Mouse (Mus musculus): ENCODE data around the gene 4930442H23Rik. TPM values are rescaled to one million over a fixed set of nuclear protein-coding genes. Genes with fewer than 3 reads are reported as not detected.

4930442H23Rik gene
- polyA plus RNA-seq, 1 experiment from 2014 or later: not detected

DNA sequence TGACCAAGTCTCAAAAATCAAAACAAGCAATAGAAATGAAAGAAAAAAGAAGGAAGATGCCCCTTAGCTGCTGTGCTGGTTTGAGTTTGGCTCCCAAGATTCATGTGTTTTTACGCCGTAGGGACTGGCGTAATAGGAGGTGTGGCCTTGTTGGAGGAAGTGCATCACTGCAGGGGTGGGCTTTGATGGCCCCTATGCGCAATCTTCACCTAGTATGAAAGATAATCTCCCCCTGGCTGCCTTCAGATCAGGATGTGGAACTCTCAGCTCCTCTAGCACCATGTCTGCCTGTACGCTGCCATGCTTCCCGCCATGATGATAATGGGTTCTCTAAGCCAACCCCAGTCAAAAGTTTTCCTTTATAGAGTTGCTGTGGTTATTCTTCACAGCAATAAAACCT, 32.6 kb upstream of the 4930442H23Rik start:
- no peaks in the 10 kb centered on the region for H3K4me1 ChIP-seq (replicated peaks; ENCODE audit: insufficient read depth, low read length)
- ATAC-seq (replicated peaks; ENCODE audit: low FRiP score, low read depth) (no peak), DNase-seq (ENCODE audit: low spot score) (no peak)
- no peak overlapping the region for H3K4me2 ChIP-seq (ENCODE audit: low read length)
- no peaks in the 10 kb centered on the region for H3K36me3 ChIP-seq (ENCODE audit: insufficient read depth, low read length)
- H3K4me3 ChIP-seq (replicated peaks; ENCODE audit: low read depth, low read length): no peak overlapping the region
- no peaks in the 10 kb centered on the region for H3K27me3 ChIP-seq (ENCODE audit: insufficient read depth, low read length)
- no peak for TF ChIP-seq CTCF (IDR thresholded peaks at IDR 0.05; ENCODE audit: low read depth)
- no peaks in the 10 kb centered on the region for H3K9me3 ChIP-seq (replicated peaks; ENCODE audit: low read length)
- H3K9ac ChIP-seq (ENCODE audit: low read depth, low read length): no peak overlapping the region
- no peak overlapping the region for H3K27ac ChIP-seq
- WGBS: 90% methylated on average over 6 of the region's 6 CpGs

DNA sequence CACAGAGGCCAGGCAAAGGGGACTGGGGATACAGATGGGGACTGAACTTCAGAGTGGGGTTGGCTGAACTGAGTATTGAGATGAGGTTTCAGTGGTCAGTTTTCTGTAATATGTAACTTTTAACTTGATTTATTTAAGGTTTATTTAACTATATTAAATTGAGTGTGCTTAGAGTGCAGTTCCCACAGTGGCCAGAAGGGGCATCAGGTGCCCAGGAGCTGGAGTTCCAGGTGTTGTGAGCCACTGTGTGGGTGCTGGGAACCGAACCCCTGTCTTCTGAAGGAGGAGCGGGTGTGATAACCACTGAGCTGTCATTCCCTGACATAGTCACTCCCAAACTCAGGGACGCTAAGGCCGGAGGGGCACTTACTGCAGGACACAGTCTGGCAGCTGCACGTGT, 26.5 kb upstream of the 4930442H23Rik start:
- ATAC-seq (replicated peaks; ENCODE audit: low FRiP score, low read depth): no peak
- Histone ChIP-seq H3K4me3 (replicated peaks; ENCODE audit: low read depth, low read length) (no peak overlapping the region), H3K9ac (ENCODE audit: low read depth, low read length) (no peak overlapping the region), H3K4me2 (ENCODE audit: low read length) (no peak overlapping the region), H3K27ac (no peak overlapping the region), H3K9me3 (replicated peaks; ENCODE audit: low read length) (no peaks in the 10 kb centered on the region), H3K36me3 (ENCODE audit: insufficient read depth, low read length) (no peaks in the 10 kb centered on the region), H3K27me3 (ENCODE audit: insufficient read depth, low read length) (no peaks in the 10 kb centered on the region), H3K4me1 (replicated peaks; ENCODE audit: insufficient read depth, low read length) (no peaks in the 10 kb centered on the region)
- peak; percentile 40; the same call in 1 of the 2 replicates for TF ChIP-seq CTCF (IDR thresholded peaks at IDR 0.05; ENCODE audit: low read depth)
- DNase-seq (ENCODE audit: low spot score): no peak
- WGBS: over 99% methylated on average over 5 of the region's 5 CpGs

DNA sequence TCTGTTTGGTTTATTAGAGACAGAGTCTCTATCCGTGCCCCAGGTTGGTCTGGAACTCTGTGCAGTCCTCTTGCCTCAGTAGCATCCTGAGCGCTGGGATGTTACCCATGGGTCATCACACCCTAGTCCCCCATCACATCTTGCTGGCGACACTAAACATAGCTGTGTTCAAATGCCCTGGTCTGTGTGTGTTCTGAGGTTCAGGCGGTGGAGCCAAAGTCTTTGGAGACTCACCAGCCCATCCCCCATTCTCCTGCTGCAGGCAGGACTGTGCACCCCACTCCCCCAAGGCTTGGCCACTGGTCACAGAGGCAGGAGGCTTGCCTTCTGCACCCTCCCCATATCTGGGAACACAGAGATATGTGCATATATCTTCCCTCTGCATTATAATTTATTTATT, 20.5 kb upstream of the 4930442H23Rik start:
- H3K4me2 ChIP-seq (ENCODE audit: low read length): no peak overlapping the region
- no peaks in the 10 kb centered on the region for H3K4me1 ChIP-seq (replicated peaks; ENCODE audit: insufficient read depth, low read length)
- no peaks in the 10 kb centered on the region for H3K36me3 ChIP-seq (ENCODE audit: insufficient read depth, low read length)
- 68% methylated on average over 4 of the region's 4 CpGs for WGBS
- H3K27me3 ChIP-seq (ENCODE audit: insufficient read depth, low read length): no peaks in the 10 kb centered on the region
- DNase-seq (ENCODE audit: low spot score) (no peak), ATAC-seq (replicated peaks; ENCODE audit: low FRiP score, low read depth) (0 out of 2 replicates have a peak, but pooled peaks have one; percentile 2)
- H3K9ac ChIP-seq (ENCODE audit: low read depth, low read length): no peak overlapping the region
- H3K4me3 ChIP-seq (replicated peaks; ENCODE audit: low read depth, low read length): no peak overlapping the region
- no peaks in the 10 kb centered on the region for H3K9me3 ChIP-seq (replicated peaks; ENCODE audit: low read length)
- H3K27ac ChIP-seq: no peak overlapping the region
- TF ChIP-seq CTCF (IDR thresholded peaks at IDR 0.05; ENCODE audit: low read depth): no peak

DNA sequence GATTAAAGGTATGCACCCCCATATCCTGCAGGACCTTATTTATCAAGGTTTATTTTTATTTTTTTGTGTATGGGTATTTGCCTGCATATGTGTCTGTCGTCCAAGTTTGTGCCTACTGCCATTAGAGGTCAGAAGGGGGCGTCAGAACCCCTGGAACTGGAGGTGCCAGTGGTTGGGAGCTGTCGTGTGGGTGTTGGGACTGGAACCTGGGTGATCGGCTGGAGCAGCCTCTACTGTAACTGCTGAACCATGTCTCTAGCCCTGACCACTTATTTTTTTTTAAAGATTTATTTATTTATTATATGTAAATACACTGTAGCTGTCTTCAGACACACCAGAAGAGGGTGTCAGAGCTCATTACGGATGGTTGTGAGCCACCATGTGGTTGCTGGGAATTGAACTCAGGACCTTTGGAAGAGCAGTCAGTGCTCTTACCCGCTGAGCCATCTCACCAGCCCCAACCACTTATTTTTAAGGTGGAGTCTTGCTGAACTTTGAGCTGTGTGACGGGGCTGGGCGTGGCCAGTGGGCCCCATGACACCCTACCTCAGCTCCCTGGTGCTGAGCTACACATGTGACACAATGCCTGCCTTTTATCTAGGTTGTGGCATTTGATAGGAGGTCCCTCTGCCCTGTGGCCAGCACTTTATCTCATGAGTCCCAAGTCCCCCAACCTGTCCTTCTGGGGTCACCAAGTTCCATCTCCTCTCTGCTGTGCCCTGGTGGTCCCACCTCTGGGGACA, 19.5 kb upstream of the 4930442H23Rik start:
- Histone ChIP-seq H3K27me3 (ENCODE audit: insufficient read depth, low read length) (no peaks in the 10 kb centered on the region), H3K4me3 (replicated peaks; ENCODE audit: low read depth, low read length) (no peak overlapping the region), H3K4me2 (ENCODE audit: low read length) (no peak overlapping the region), H3K9me3 (replicated peaks; ENCODE audit: low read length) (no peaks in the 10 kb centered on the region), H3K36me3 (ENCODE audit: insufficient read depth, low read length) (no peaks in the 10 kb centered on the region), H3K27ac (no peak overlapping the region), H3K4me1 (replicated peaks; ENCODE audit: insufficient read depth, low read length) (no peaks in the 10 kb centered on the region), H3K9ac (ENCODE audit: low read depth, low read length) (no peak overlapping the region)
- DNase-seq (ENCODE audit: low spot score) (no peak), ATAC-seq (replicated peaks; ENCODE audit: low FRiP score, low read depth) (peak; percentile 35; the same call in 1 of the 2 replicates)
- WGBS: 66% methylated on average over 8 of the region's 8 CpGs
- no peak for TF ChIP-seq CTCF (IDR thresholded peaks at IDR 0.05; ENCODE audit: low read depth)

DNA sequence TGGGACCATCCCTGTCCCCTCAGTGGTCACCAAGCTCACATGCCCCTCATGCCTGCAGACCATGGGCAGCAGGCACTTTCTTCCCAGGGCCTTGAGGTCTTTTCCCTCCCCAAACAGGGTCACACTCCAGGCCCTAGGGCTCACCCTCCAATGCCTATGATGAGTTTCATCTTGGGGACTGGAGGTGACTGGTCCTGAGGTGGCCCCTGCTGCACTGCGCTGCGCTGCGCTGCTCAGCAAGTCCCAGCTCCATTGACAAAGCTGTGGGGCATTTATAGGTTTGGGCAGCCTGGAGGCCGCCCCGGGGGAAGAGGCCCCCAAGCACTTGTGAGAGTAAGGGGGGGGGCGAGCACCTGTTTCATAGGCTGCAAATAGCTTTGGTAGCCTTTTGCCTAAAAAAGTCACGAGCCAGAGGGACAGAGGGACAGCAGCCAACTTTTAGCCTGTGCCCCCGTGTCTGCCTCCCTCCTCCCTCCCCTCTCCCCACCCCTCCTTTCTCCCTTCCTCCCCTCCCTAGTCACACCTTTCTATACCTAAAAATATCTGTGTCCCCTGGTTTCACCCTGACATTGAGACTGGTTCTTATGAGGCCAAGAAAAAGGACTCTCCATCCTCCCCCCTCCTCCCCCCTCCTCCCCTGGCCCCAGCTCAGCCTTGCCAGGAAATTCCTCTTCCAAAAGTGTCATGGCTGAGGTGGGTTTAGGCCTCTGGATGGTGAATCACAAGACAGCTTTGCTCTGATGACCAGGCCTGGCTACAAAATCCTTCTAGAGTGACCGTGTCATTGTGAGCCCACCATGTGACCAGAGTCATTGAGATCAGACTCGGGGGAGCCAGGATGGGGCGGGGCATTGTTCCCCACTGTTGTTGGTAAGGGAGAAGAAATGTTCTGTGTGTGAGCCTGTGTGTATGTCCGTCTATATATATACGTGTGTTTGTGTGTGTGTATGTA, 18.4 kb upstream of the 4930442H23Rik start, which contains the start of gene Nmrk2:
TSS of gene Nmrk2 (minus strand) at position 245 of the 952 bp plus-strand sequence.
- Histone ChIP-seq H3K27ac (no peak within 1 kb of the TSS), H3K4me1 (replicated peaks; ENCODE audit: insufficient read depth, low read length) (no peaks in the 10 kb centered on the region), H3K9me3 (replicated peaks; ENCODE audit: low read length) (no peaks in the 10 kb centered on the region), H3K27me3 (ENCODE audit: insufficient read depth, low read length) (0 out of 2 replicates have a peak, but pooled peaks cover 4% of the 10 kb centered on the region), H3K4me3 (replicated peaks; ENCODE audit: low read depth, low read length) (no peak within 1 kb of the TSS), H3K9ac (ENCODE audit: low read depth, low read length) (no peak within 1 kb of the TSS), H3K4me2 (ENCODE audit: low read length) (no peak within 1 kb of the TSS), H3K36me3 (ENCODE audit: insufficient read depth, low read length) (no peaks in the 10 kb centered on the region)
- no peak for TF ChIP-seq CTCF (IDR thresholded peaks at IDR 0.05; ENCODE audit: low read depth)
- no peak for ATAC-seq (replicated peaks; ENCODE audit: low FRiP score, low read depth)
- no peak for DNase-seq (ENCODE audit: low spot score)
- 63% methylated on average over 13 of the region's 13 CpGs for WGBS

DNA sequence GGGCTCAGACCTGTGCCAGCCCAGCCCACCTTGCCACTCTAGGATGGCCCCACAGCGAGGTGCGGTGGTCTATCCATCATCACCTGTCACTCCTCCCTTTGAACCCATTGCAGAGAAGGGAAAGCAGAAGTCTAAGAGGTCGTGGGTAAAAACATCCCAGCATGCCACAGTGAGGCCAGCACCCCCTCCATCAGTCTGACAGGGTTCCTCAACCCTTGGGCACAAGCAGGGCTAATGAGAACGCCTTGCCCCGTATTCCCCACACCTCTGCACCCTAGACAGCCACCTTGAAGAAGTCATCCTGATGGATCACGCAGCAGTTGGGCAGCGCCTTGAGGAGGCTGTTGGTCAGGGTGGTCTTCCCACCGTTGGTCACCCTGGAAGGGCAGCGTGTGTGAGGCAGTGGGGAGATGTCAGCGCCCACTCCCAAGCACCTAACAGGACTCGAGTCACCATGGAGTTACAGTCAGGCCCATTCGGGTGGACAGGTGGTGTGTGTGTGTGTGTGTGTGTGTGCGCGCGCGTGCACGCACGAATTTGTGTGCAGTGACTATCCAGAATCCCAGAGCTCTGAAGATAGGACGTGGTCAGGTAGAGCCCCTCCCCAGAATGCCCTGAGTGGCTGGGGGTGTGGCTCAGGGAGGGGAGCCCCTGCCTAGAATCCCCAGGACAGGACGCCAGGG, 17.1 kb upstream of the 4930442H23Rik start:
- no peak for ATAC-seq (replicated peaks; ENCODE audit: low FRiP score, low read depth)
- no peak overlapping the region for H3K4me3 ChIP-seq (replicated peaks; ENCODE audit: low read depth, low read length)
- no peak overlapping the region for H3K9ac ChIP-seq (ENCODE audit: low read depth, low read length)
- H3K27ac ChIP-seq: no peak overlapping the region
- H3K36me3 ChIP-seq (ENCODE audit: insufficient read depth, low read length): no peaks in the 10 kb centered on the region
- no peaks in the 10 kb centered on the region for H3K4me1 ChIP-seq (replicated peaks; ENCODE audit: insufficient read depth, low read length)
- 76% methylated on average over 20 of the region's 20 CpGs for WGBS
- TF ChIP-seq CTCF (IDR thresholded peaks at IDR 0.05; ENCODE audit: low read depth): no peak
- H3K4me2 ChIP-seq (ENCODE audit: low read length): no peak overlapping the region
- DNase-seq (ENCODE audit: low spot score): no peak
- 0 out of 2 replicates have a peak, but pooled peaks cover 4% of the 10 kb centered on the region for H3K27me3 ChIP-seq (ENCODE audit: insufficient read depth, low read length)
- H3K9me3 ChIP-seq (replicated peaks; ENCODE audit: low read length): no peaks in the 10 kb centered on the region
